Mouse (Mus musculus) myocyte (in vitro differentiated cells): ENCODE data around the gene Stxbp1.

Source experiments
- CEBPB ChIP-seq: IDR thresholded peaks from 2 replicates; pipeline ENCODE4 v1.6.1; 2011; ENCODE audit warnings: mild to moderate bottlenecking, moderate library complexity; ENCODE audit not compliant: poor library complexity, insufficient read depth, severe bottlenecking
- E2F4 ChIP-seq: IDR thresholded peaks from one replicate; pipeline ENCODE4 v1.6.1; 2011; ENCODE audit warnings: mild to moderate bottlenecking, control low read depth, moderate library complexity; ENCODE audit not compliant: insufficient read depth
- MAX ChIP-seq: IDR thresholded peaks from one replicate; pipeline ENCODE4 v1.6.1; 2011; ENCODE audit warnings: low read depth, mild to moderate bottlenecking, control low read depth
- MYOD1 ChIP-seq, 3 experiments: IDR thresholded peaks; one replicate each; pipeline ENCODE4 v1.6.1; 2011; ENCODE audit warnings: control low read depth in 2 of 3, low read depth in 2 of 3, mild to moderate bottlenecking in 2 of 3, moderate library complexity in 1 of 3; ENCODE audit not compliant: insufficient read length in 2 of 3, control insufficient read depth in 1 of 3
- MYOG ChIP-seq, 3 experiments: IDR thresholded peaks; one replicate each; pipeline ENCODE4 v1.6.1; 2011; ENCODE audit warnings: control low read depth in 2 of 3, low read depth in 2 of 3, mild to moderate bottlenecking in 2 of 3; ENCODE audit not compliant: insufficient read length in 2 of 3, control insufficient read depth in 1 of 3, insufficient read depth in 1 of 3
- POLR2A ChIP-seq: IDR thresholded peaks from one replicate; pipeline ENCODE4 v1.6.1; 2011; ENCODE audit warnings: low read depth, mild to moderate bottlenecking, control low read depth, moderate library complexity; ENCODE audit not compliant: insufficient read length
- POLR2AphosphoS2 ChIP-seq: IDR thresholded peaks from one replicate; pipeline ENCODE4 v1.6.1; 2011; ENCODE audit warnings: low read depth, control low read depth; ENCODE audit not compliant: insufficient read length
- SRF ChIP-seq: IDR thresholded peaks from one replicate; pipeline ENCODE4 v1.6.1; 2011; ENCODE audit warnings: low read depth; ENCODE audit not compliant: control insufficient read depth, insufficient read length
- TCF12 ChIP-seq: IDR thresholded peaks from one replicate; pipeline ENCODE4 v1.6.1; 2011; ENCODE audit warnings: mild to moderate bottlenecking, control low read depth; ENCODE audit not compliant: poor library complexity, insufficient read depth, severe bottlenecking
- TCF3 ChIP-seq: IDR thresholded peaks from one replicate; pipeline ENCODE4 v1.6.1; 2011; ENCODE audit warnings: low read depth, control low read depth; ENCODE audit not compliant: insufficient read length
- USF1 ChIP-seq: IDR thresholded peaks from one replicate; pipeline ENCODE4 v1.6.1; 2011; ENCODE audit warnings: low read depth, mild to moderate bottlenecking, control low read depth, moderate library complexity

DNA sequence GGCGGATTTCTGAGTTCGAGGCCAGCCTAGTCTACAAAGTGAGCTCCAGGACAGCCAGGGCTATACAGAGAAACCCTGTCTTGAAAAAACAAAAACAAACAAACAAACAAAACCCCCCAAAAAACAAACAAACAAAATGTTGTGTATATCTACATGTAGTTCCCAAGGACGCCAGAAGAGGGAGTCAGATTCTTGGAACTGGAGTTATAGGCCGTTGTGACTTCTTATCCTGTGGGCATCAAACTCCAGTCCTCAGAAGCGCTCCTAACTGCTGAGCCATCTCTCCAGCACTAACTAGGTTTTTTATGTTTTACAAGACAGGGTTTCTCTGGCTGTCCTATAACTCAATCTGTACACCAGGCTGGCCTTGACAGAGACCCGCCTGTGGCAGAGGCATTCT lies 59.9 kb downstream of the Stxbp1 start:
- TF ChIP-seq POLR2A (no peak), MAX (no peak), TCF12 (no peak), USF1 (no peak), POLR2AphosphoS2 (no peak), CEBPB (no peak), SRF (no peak), E2F4 (no peak), MYOG (IDR thresholded peaks at IDR 0.05; ENCODE audit: control insufficient read depth in 1 of 3, insufficient read depth in 1 of 3, insufficient read length in 2 of 3, low read depth in 2 of 3) (no peak), TCF3 (no peak), MYOD1 (IDR thresholded peaks at IDR 0.05; ENCODE audit: control insufficient read depth in 1 of 3, insufficient read length in 2 of 3, low read depth in 2 of 3) (no peak)
